Mouse (Mus musculus) small intestine, adult 2 months (tissue): ENCODE results near the gene CN725425.

Experiments used
- CTCF ChIP-seq: fragments of 200-500 bp; IDR thresholded peaks from 2 replicates; pipeline ENCODE4 v1.5.1; 2012; ENCODE audit warnings: low read depth, mild to moderate bottlenecking, control low read depth, inconsistent platforms, low read length, moderate library complexity, mixed read lengths; ENCODE audit not compliant: insufficient replicate concordance, insufficient read length; ENCODE audit errors: extremely low read depth
- POLR2A ChIP-seq: fragments of 200-500 bp; IDR thresholded peaks from 2 replicates; pipeline ENCODE4 v1.6.1; 2012; ENCODE audit warnings: low read depth, mild to moderate bottlenecking, control low read depth, inconsistent platforms, low read length, moderate library complexity

DNA sequence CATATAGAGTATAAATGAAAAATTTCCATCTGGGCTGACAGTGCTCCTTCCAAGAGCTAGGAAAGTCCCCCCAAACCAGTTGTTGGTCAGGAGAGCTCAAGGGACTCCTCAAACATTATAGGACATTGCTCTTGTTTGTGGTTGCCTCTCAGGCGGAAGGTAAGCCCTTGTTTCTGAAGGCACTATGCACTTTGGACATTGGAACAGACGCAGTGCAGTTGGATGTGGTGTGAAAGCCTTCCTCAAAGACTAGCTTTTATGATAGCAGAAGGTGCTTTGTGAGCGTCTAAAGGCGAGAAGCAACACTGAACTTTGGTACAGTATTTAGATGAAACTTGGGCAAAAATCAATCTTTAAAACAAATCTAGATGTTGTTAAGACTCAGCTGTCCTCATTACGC is 7.2 kb downstream of the CN725425 start:
- TF ChIP-seq POLR2A (no peak), CTCF (no peak)
